Mouse (Mus musculus) heart, postnatal 0 days (tissue): ENCODE results near the gene Get4.

Experiments used
- CTCF ChIP-seq: IDR thresholded peaks from 2 replicates; pipeline ENCODE4 v1.5.1; 2016; ENCODE audit warnings: antibody characterized with exemption, control low read depth, low read depth
- EP300 ChIP-seq: IDR thresholded peaks from 2 replicates; pipeline ENCODE4 v1.6.1; 2016; ENCODE audit warnings: antibody characterized with exemption, low read depth

DNA sequence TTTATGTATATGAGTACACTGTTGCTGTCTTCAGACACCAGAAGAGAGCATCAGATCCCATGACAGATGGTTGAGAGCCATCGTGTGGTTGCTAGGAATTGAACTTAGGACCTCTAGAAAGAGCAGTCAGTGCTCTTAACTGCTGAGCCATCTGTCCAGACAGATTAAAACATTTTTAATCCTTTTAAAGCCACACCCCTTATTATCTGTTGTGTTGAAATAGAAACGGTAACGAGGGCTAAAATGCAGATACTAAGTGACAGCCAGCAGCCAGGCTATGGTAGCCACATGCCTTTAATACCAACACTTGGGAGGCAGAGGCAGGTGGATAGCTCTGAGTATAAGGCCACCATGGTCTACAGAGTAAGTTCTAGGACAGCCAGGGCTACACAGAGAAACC is 20.0 kb upstream of the Get4 start:
- TF ChIP-seq CTCF = no peak
- no peak for TF ChIP-seq EP300
